Mouse (Mus musculus): Measurements from ENCODE around the gene Gm42669.

Gm42669 gene

DNA sequence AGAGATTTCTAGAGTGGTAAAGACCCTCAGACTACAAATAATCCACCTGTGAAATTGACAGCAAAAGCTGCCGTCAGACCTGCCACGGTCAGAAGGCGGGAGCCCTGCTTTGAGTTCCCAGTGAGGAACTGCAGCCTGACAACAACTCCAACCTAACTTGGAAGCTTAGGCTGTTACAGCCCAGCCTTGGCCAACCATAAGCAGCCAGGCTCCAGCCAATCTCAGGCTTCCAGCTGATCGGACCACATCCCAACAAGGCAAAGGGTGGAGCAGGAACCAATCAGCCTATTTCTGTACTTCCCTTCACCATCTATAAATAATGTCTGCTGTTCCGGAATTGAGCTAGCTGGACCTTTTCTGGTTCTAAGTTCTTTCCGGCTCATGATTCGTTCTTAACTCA is 14.5 kb downstream of the Gm42669 start:
- no peak for DNase-seq

DNA sequence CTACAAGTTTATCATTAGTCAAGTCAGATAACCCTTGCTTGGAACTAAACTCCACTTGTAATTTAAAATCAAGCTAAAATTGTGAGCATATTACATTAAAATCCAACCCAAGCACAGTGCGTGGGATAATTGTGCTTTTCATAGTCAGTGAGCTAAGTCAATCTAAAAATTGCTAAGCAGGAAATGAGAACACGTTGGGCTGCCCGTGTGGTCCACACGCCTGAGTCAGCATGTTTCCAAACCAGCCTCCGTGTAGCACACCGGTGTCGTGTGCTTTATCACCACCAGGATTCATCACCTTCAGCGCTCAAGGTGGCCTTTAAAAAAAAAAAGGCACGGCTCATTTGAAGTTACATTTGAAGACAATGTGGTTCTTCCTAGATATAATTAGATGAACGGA is 16.9 kb downstream of the Gm42669 start:
- DNase-seq: no peak

DNA sequence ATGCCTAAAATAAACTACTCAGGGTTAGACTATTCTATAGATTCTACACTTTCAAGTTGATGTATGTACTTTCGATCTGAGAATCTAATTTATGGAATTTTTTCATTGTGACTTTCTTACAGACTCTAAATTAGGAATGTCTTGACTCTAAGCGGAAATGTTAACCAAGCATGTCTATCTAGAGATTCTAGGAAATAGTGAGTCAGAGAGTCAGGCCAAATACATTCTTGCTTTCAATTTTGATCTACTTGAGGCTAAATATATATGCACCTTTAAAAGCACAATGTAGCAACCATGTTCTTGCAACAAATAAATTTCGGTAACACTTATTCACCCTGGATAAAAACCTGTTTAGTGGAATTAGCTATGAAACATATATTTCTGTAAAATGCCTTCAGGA is 21.4 kb downstream of the Gm42669 start:
- DNase-seq: no peak

- no peak for DNase-seq
Measured at GRCm38 (mm10) chr5:107533590-107533989, 26.2 kb downstream of the Gm42669 start.

- no peak for DNase-seq
Measured at GRCm38 (mm10) chr5:107534581-107534980, 27.2 kb downstream of the Gm42669 start, which contains the start of gene 1700028K03Rik. 1700028K03Rik (plus strand) TSS chr5:107534709.

DNA sequence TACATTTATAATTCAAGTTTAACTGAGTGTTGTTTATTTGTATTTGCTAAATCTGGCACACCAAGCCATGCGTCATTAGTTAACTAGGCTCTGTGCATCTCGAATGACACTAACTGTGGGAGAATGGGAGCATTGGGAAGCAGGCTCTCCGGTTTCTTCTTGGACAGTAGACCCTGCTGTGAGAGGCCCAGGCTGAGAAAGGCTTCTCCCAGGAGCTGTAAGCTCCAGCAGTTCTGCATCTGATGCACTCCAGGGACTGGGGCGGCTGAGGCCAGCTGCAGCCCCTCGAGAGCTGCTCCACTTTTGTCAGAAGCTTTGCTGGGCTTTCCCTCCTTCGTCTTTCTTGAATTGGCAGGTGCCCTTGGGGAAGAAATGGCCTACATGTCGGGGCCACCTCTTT is 34.3 kb downstream of the Gm42669 start:
- DNase-seq: no peak

- no peak for DNase-seq
Measured at GRCm38 (mm10) chr5:107545927-107546326, 38.5 kb downstream of the Gm42669 start.

- no peak for DNase-seq
Measured at GRCm38 (mm10) chr5:107547955-107548354, 40.5 kb downstream of the Gm42669 start.

DNA sequence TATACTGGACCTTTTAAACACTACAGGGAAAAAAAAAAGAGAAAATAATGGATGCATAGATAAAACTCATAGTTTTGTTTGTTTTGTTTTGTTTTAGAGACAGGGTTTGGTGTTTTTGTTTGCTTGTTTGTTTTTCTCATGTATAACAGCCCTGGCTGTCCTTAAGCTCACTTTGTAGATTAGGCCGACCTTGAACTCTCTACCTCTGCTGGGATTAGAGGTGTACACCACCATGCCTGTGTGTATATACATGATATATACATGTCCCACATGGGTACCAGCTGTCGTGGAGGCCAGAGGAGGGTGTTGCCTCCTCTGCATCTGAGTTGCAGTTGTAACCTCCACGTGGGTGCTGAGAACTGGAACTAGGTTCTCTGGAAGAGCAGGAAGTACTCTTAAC is 41.0 kb downstream of the Gm42669 start:
- DNase-seq: no peak

- DNase-seq: no peak
Measured at GRCm38 (mm10) chr5:107554336-107554735, 46.9 kb downstream of the Gm42669 start.

DNA sequence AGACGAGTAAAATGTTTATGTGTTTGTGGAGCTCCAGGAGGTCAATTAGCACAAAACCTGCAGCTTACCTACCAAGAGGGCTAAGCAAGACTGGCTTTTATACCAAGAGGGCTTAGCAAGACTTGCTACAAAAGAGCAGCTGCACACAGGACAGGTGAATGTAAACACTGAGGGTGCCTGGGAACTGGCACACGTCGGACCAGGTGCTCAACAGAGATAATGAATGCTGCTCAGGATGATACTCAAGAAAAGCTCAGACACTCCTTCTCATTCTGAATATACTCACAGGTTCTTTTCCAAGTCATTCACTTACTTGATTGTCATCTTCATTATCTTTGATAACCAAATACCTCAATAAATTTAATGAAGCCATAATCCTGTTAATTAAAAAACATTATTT is 49.5 kb downstream of the Gm42669 start:
- no peak for DNase-seq

- DNase-seq: no peak
Measured at GRCm38 (mm10) chr5:107569148-107569547, 61.7 kb downstream of the Gm42669 start.

GRCm38 (mm10) chr5:107597301-107598077 is 90.1 kb downstream of the Gm42669 start, which contains the start of the genes Rpap2 and Glmn:
Rpap2 (plus strand) TSS chr5:107597373.
Glmn (minus strand) TSS chr5:107597888.
- peak; percentile 90 to 93 for DNase-seq

DNA sequence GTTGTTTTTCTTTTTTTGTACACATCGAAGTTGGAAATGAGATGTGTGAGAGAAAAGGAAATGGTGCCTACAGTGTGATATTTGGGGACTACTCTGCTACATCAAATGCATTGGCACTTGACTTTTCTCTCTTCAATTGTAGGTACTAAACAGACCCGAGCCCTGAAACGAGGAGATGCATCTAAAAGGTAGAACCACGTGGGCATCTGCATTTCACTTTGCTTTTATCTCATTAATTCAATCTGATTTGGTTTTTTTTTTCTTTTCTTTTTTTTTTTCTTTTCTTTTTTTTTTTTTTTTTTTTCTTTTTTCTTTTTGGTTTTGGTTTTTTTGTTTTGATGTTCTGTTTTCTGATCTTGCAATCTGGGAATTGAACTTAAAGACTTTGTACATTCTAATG is 91.0 kb downstream of the Gm42669 start:
- peak in 1 of 2 experiments; percentile 11 for DNase-seq

DNA sequence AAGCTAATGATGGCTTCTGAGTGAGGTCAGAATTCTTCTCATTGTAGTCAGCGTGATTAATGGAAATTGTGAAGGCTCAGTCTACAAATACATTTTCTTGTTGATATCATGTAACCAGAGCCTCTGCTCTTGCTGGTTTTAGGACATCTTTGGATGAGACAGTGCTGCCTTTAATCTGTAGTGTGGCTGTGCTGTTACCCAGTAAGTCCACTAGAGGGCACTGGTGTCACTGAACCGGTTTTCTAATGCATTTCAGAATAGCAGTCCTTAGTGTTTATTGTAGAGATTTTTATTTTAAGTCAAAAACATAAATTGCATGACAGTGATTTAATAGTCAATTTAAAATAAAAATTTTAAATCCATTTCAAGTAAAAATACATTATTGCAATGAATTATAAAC is 103.8 kb downstream of the Gm42669 start:
- peak; percentile 73 to 76 for DNase-seq

DNA sequence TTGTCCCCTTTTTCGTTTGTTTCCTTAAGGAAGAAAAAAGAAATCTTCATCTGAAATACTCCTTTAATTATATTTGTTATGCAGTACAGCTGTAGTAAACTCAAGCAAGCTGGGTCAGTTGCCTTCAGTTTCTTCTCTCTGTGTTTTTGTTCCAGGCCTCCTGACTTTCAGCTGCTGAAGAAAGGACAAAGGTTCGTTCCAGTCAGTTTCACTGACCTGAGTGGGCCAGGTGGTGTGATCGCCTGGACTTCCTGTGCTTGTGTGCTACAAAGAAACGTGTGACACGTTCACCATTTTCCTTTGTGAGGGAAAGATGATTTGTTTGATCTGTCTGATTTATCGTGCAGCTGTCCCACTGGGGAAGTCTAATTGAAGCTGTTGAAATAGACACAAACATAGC is 110.6 kb downstream of the Gm42669 start:
- DNase-seq: no peak

DNA sequence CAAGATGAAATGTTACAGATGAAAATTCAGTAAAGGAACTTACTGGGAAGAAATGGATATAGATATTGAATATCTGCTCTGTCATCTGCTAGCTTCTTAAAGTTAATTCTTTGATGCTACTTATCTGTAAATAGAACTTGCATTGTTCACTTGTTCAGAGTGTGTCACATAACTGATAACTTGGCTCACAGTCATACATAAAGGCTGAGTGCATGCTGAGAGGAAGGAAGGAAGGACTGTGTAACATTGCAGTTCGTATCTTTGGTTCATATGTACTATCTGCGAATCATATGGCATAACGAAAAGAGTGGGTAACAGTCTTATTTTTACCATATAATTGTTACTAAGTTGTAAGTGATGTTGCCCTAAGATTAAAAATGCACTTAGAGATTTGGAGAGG is 113.9 kb downstream of the Gm42669 start:
- no peak for DNase-seq
